Mouse (Mus musculus) kidney, embryonic 14.5 days (tissue): ENCODE results near the gene Gm6583. TPM values are rescaled to one million over a fixed set of nuclear protein-coding genes. Genes with fewer than 3 reads are reported as not detected.

Experiments
- ATAC-seq: fragments of 200-750 bp; cut with Nextera tagmentation; 2 replicates; pipeline ENCODE4 v1.8.0; 2017; ENCODE audit warnings: moderate number of reproducible peaks, mild to moderate bottlenecking, moderate TSS enrichment, moderate library complexity; ENCODE audit not compliant: low FRiP score, low TSS enrichment
- H3K27ac ChIP-seq: fragments of 300-500 bp; sonication (generic); 2 replicates; pipeline ENCODE4 v1.5.1; 2014; ENCODE audit warnings: low read depth, mild to moderate bottlenecking, low read length, moderate library complexity, mixed read lengths
- H3K27me3 ChIP-seq: fragments of 300-500 bp; sonication (generic); 2 replicates; pipeline ENCODE4 v1.6.1; 2014; ENCODE audit warnings: mild to moderate bottlenecking, low read length; ENCODE audit not compliant: control insufficient read depth, insufficient read depth
- H3K36me3 ChIP-seq: fragments of 300-500 bp; sonication (generic); 2 replicates; pipeline ENCODE4 v1.6.1; 2014; ENCODE audit warnings: low read length, mixed read lengths; ENCODE audit not compliant: control insufficient read depth, insufficient read depth
- H3K4me1 ChIP-seq: fragments of 300-500 bp; sonication (generic); 2 replicates; pipeline ENCODE4 v1.6.1; 2014; ENCODE audit warnings: low read length, mixed read lengths; ENCODE audit not compliant: control insufficient read depth, insufficient read depth
- H3K4me2 ChIP-seq: fragments of 300-500 bp; sonication (generic); replicated peaks from 2 replicates; pipeline ENCODE4 v1.6.1; 2014; ENCODE audit warnings: low read depth, mild to moderate bottlenecking, low read length
- H3K4me3 ChIP-seq: fragments of 300-500 bp; sonication (generic); 2 replicates; pipeline ENCODE4 v1.5.1; 2014; ENCODE audit warnings: mild to moderate bottlenecking, low read length
- H3K9ac ChIP-seq: fragments of 300-500 bp; sonication (generic); 2 replicates; pipeline ENCODE4 v1.6.1; 2014; ENCODE audit warnings: low read depth, mild to moderate bottlenecking, low read length, moderate library complexity
- H3K9me3 ChIP-seq: fragments of 300-500 bp; sonication (generic); 2 replicates; pipeline ENCODE4 v1.6.1; 2016; ENCODE audit warnings: low read length; ENCODE audit not compliant: control insufficient read depth
- WGBS: fragments of 180-500 bp; shearing (Covaris S2); extraction: QIAGEN DNeasy Blood & Tissue Kit; methylation state at CpG from one replicate; pipeline ENCODE4 v1.1.7; 2014; 5-methylcytosine and 5-hydroxymethylcytosine counted together
- polyA plus RNA-seq: library from polyadenylated mRNA; unstranded; fragments of >200 nt; fragmentation: Nextera tagmentation; extraction: Ambion mirVana; gene quantifications from 2 replicates; pipeline ENCODE4 v1.2.1, GENCODE M21; 2014

Gene Gm6583
- polyA plus RNA-seq, 1 experiment from 2014 or later: 0.12 TPM

DNA sequence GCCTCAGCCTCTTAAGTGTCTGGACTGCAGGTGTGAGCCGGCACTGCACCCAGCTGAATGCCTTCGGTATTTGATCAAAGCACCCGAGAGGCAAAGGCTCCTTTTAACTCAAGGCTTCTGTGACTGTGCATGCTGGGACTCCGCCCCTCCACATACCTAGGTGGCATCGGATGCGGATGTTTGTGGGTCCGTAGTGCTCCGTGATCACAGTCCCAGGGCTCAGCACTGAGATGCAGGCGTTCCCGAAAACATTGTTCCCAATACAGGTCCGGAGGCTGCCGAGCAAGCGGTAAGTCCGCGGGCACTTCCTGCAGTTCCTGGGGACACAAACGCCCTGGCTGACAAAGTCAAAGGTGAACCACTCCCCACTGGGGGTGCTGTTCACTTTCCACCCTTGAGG is 35.2 kb upstream of the Gm6583 start:
- Histone ChIP-seq H3K4me3 (no peak overlapping the region), H3K9me3 (no peaks in the 10 kb centered on the region), H3K4me1 (no peaks in the 10 kb centered on the region; the same call in 1 of the 2 replicates), H3K4me2 (no peak overlapping the region), H3K27ac (no peak overlapping the region), H3K27me3 (peaks cover 12% of the 10 kb centered on the region; the same call in 1 of the 2 replicates), H3K36me3 (no peaks in the 10 kb centered on the region), H3K9ac (no peak overlapping the region)
- WGBS: 63% methylated on average over 16 of the region's 16 CpGs
- no peak for ATAC-seq

DNA sequence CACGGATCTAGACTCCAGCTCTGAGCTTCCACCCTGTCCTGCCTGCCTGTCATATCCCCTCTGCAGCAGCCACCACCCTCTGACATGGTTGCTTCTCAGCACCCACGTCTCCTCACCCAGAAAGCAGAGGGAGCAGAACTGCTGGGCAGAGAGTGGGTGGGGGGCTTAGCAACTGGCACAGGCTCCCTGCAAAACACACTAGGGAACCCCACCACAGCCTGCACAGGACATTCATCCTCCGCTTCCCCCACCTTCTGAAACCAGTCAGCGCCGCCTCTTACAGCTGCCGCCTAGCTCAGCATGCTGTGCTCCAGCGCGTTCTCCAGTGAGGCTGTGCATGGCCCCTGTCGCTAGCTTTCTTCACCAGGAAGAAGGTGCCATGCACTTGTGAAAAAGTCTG is 33.5 kb upstream of the Gm6583 start:
- Histone ChIP-seq H3K9ac (no peak overlapping the region), H3K4me3 (no peak overlapping the region)

DNA sequence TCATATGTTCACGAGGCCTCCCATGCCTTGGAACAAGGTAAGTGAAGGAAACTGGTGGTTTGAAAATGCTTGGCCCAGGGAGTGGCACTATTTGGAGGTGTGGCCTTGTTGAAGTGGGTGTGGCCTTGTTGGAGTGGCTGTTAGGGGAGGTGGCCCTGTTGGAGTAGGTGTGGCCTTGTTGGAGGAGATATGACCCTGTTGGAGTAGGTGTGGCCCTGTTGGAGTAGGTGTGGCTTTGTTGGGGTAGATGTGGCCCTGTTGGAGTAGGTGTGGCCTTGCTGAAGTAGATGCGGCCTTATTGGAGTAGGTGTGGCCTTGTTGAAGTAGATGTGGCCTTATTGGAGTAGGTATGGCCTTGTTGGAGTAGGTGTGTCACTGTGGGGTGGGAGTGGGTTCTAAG is 30.1 kb upstream of the Gm6583 start:
- no peaks in the 10 kb centered on the region for H3K4me1 ChIP-seq
- H3K36me3 ChIP-seq: no peaks in the 10 kb centered on the region
- 72% methylated on average over 2 of the region's 2 CpGs for WGBS
- no peaks in the 10 kb centered on the region for H3K27me3 ChIP-seq
- no peak for ATAC-seq
- no peak overlapping the region for H3K4me3 ChIP-seq
- no peak overlapping the region for H3K27ac ChIP-seq
- no peak overlapping the region for H3K4me2 ChIP-seq
- no peaks in the 10 kb centered on the region for H3K9me3 ChIP-seq
- no peak overlapping the region for H3K9ac ChIP-seq

More for the DNA sequence above, 33.5 kb upstream of the Gm6583 start:
- H3K27ac ChIP-seq: no peak overlapping the region
- H3K4me2 ChIP-seq: no peak overlapping the region
- ATAC-seq: no peak
- 66% methylated on average over 9 of the region's 9 CpGs for WGBS
- H3K27me3 ChIP-seq: peaks cover 11% of the 10 kb centered on the region; the same call in 1 of the 2 replicates
- H3K4me1 ChIP-seq: no peaks in the 10 kb centered on the region; the same call in 1 of the 2 replicates
- no peaks in the 10 kb centered on the region for H3K9me3 ChIP-seq
- no peaks in the 10 kb centered on the region for H3K36me3 ChIP-seq

DNA sequence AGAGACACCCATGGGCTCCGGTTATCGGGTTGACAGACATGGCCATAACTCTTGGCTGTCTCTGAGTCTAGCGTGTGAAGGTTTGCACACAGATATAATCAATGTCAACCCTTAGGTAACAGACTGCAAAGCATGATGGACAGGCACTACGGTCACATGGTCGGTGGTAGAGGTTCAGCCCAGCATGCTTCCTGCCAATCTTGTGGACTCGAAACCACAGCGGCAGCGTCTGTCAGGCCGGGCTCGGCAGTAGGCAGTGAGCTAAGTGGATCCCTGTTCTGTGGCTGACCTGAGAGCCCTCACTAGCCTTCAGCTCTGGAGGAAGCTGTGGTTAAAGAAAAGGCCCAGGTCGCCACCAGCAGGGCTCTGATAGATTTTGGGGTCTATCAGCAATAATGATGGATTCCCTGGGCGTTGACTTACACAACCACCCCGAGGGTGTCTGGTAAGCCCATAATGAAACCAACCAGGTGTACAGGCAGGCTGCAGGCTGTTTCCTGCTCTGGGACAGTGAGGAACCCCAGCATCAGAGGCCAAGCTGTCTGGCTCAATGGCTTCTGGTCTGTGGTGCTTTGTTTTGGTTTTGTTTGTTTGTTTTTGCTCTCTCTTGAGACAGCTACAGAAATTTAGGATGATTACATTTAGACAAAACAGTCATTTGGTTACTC is 29.1 kb upstream of the Gm6583 start:
- H3K36me3 ChIP-seq: no peaks in the 10 kb centered on the region
- no peak overlapping the region for H3K4me2 ChIP-seq
- no peak overlapping the region for H3K9ac ChIP-seq
- no peak overlapping the region for H3K27ac ChIP-seq
- no peak for ATAC-seq
- H3K4me3 ChIP-seq: no peak overlapping the region
- 90% methylated on average over 13 of the region's 13 CpGs for WGBS
- H3K4me1 ChIP-seq: no peaks in the 10 kb centered on the region
- no peaks in the 10 kb centered on the region for H3K9me3 ChIP-seq
- H3K27me3 ChIP-seq: no peaks in the 10 kb centered on the region

DNA sequence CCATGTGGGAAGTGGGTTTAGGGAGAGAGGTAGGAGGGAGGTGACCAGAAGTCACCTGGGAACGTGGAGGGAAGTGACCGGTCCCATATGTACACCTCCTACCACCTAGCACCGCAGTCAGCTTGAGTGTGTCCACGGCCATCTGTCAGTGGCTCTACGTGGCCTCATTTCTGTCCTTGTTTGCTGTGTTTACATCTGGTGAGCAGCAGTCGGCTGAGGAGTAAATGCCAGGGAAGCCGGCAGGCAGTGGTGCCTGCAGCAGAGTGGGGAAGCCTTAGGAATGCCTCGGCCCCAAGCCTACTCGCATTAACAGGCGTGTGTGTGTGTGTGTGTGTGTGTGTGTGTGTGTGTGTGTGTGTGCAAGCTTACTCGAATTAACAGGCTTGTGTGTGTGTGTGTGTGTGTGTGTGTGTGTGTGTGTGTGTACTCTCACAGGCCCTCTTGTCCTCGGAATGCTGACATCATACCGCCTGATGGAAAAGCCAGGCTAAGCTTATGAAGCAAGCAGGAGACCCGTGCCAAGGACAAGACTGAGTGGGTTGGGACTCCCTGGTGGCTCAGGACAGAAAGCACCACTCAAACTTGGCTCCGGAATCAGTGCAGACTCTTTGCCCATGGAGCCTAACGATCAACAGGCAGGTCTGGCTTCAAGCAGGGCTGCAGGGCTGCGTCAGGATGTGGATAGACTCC is 27.0 kb upstream of the Gm6583 start:
- Histone ChIP-seq H3K27ac (no peak overlapping the region), H3K4me2 (no peak overlapping the region), H3K27me3 (no peaks in the 10 kb centered on the region), H3K9ac (no peak overlapping the region), H3K9me3 (no peaks in the 10 kb centered on the region), H3K4me1 (no peaks in the 10 kb centered on the region), H3K4me3 (no peak overlapping the region), H3K36me3 (peaks cover 7% of the 10 kb centered on the region; the same call in 1 of the 2 replicates)
- ATAC-seq: no peak
- WGBS: 67% methylated on average over 16 of the region's 17 CpGs

DNA sequence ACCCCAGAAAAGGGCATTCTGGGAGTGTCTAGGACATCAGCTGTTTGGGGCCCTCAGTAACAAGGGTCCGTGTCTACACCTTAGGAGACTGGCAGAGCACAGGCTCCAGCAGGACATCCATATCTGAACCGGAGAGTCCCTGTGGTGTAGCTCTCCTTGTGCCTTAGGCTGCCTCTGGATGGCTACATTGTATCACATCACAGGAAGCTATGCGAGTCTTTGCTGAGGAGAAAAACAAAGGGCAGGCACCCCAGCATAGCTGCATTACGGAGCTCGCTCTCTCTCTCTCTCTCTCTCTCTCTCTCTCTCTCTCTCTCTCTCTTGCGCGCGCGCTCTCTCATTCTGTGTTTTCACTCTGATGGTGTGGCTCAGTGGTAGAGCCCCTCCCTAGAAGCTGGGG is 26.2 kb upstream of the Gm6583 start:
- H3K4me3 ChIP-seq: no peak overlapping the region
- no peaks in the 10 kb centered on the region for H3K4me1 ChIP-seq
- WGBS: 71% methylated on average over 9 of the region's 9 CpGs
- H3K36me3 ChIP-seq: peaks cover 10% of the 10 kb centered on the region; the same call in 1 of the 2 replicates
- H3K9ac ChIP-seq: no peak overlapping the region
- H3K27ac ChIP-seq: no peak overlapping the region
- H3K4me2 ChIP-seq: no peak overlapping the region
- no peak for ATAC-seq
- H3K9me3 ChIP-seq: no peaks in the 10 kb centered on the region
- H3K27me3 ChIP-seq: no peaks in the 10 kb centered on the region

DNA sequence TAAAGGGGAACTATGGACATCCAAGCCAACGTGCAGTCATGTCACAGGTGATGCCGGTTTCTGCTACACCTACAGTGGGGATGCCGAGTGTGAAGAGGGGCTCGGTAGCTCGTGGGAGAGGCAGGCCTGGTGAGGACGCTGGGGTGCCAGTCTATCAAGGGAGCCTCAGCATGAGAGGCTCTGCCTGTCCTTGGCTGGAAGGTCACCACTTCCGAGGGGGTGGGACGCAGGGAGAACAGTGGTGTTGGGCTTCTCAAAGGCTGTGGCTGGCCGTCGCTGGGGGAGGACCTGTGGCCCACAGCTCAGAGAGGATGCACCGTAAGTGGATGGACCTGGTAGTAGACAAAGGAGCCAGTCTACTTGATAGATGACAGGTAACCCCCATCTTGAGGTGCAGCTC is 25.3 kb upstream of the Gm6583 start:
- no peaks in the 10 kb centered on the region for H3K27me3 ChIP-seq
- H3K9ac ChIP-seq: no peak overlapping the region
- H3K4me1 ChIP-seq: no peaks in the 10 kb centered on the region
- no peak for ATAC-seq
- no peak overlapping the region for H3K4me2 ChIP-seq
- H3K27ac ChIP-seq: no peak overlapping the region
- no peaks in the 10 kb centered on the region for H3K9me3 ChIP-seq
- 85% methylated on average over 11 of the region's 11 CpGs for WGBS
- no peak overlapping the region for H3K4me3 ChIP-seq
- H3K36me3 ChIP-seq: peaks cover 10% of the 10 kb centered on the region; the same call in 1 of the 2 replicates

DNA sequence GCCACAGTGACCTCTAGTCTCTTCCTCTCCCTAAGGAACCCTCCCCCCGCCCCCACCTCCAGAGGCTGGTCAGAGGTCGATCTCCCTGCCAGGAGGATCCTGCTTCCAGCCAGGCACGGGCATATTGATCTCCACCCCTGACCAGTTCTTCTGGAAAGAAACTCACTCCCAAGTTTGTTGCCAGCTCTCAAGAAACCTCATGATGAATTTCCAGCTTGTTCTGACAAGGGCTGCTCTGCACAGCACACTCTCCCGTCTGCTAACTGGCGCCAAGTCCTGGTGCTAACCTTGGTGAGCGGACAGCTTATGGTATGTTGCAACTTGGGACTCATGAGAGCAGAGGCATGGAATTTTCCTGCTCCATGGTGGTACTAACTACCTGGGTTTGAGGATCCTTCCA is 22.9 kb upstream of the Gm6583 start:
- Histone ChIP-seq H3K27me3 (no peaks in the 10 kb centered on the region), H3K36me3 (peaks cover 23% of the 10 kb centered on the region), H3K9ac (no peak overlapping the region), H3K4me2 (no peak overlapping the region), H3K27ac (no peak overlapping the region), H3K4me3 (no peak overlapping the region), H3K4me1 (no peaks in the 10 kb centered on the region), H3K9me3 (no peaks in the 10 kb centered on the region)
- no peak for ATAC-seq
- WGBS: 83% methylated on average over 6 of the region's 6 CpGs

DNA sequence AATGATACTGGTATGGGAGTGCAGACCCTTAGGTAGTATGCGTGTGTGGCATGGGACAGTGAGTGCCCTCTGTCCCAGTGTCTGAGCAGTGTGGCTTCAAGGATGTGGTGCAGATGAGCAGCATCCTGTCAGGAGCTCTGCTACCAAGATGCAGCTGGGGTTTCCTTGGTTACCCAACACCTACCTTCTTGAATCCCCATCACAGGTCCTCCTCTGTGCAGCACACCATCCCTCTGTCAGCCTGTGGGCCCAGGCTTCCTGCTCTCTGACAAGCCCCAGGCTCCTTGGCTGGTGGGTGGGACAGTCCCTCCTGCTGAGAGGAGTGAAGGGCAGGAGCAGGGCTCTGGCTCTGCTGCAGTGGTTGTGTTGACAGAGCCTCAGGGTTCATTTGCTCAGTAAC is 21.5 kb upstream of the Gm6583 start:
- no peak overlapping the region for H3K4me2 ChIP-seq
- H3K4me3 ChIP-seq: no peak overlapping the region
- H3K36me3 ChIP-seq: peaks cover 31% of the 10 kb centered on the region
- no peaks in the 10 kb centered on the region for H3K27me3 ChIP-seq
- H3K27ac ChIP-seq: no peak overlapping the region
- no peaks in the 10 kb centered on the region for H3K4me1 ChIP-seq
- no peak overlapping the region for H3K9ac ChIP-seq
- 87% methylated on average over 1 of the region's 1 CpGs for WGBS
- H3K9me3 ChIP-seq: no peaks in the 10 kb centered on the region
- ATAC-seq: no peak
